Mouse (Mus musculus): Measurements from ENCODE around the gene Yae1d1. TPM values are rescaled to one million over a fixed set of nuclear protein-coding genes. Genes with fewer than 3 reads are reported as not detected.

Gene Yae1d1
- total RNA-seq (2023) = 1 to 10 TPM; 2.4 to 2.8 TPM

DNA sequence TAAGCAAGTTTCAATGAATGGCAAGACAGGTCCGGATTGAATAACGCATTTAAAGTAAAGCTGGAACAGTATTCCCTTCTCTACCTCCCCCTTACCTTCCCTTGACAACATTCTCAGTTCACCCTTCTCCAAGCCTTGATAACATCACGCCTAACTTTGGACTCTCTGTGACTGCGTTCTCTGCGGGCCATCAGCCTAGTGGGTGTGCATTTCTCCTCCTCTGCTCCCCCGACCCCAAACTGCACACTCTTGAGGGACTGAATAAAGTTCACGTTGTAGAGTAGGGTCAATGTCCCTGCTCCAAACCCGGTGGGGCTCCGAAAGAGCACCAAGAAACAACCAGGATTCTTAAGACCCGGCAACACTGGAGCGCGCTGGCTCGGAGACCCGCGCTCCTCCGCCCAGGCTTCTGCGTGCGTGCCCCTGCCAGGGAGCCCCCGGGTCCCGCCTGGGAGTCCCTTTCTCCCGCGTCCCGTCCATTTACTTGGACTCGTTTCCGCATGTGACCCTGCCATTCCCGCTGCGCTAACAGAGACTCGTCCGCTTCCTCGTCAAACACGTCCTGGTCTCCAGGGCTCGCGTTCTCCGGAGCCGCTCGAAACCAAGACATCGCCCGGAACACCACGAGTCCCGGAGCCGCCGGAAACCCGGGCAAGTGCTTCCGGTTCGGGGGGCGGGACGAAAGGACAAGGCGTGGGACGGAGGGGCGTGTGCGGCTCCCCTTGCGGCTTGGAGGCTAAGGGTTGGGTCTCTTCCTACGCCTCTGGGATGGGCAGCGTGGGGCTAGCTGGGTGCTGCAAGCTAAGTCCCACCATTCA, at the start of gene Yae1d1:
Gene Yae1d1, minus strand, starts transcription at position 653 of the 818 bp plus-strand sequence.

DNA sequence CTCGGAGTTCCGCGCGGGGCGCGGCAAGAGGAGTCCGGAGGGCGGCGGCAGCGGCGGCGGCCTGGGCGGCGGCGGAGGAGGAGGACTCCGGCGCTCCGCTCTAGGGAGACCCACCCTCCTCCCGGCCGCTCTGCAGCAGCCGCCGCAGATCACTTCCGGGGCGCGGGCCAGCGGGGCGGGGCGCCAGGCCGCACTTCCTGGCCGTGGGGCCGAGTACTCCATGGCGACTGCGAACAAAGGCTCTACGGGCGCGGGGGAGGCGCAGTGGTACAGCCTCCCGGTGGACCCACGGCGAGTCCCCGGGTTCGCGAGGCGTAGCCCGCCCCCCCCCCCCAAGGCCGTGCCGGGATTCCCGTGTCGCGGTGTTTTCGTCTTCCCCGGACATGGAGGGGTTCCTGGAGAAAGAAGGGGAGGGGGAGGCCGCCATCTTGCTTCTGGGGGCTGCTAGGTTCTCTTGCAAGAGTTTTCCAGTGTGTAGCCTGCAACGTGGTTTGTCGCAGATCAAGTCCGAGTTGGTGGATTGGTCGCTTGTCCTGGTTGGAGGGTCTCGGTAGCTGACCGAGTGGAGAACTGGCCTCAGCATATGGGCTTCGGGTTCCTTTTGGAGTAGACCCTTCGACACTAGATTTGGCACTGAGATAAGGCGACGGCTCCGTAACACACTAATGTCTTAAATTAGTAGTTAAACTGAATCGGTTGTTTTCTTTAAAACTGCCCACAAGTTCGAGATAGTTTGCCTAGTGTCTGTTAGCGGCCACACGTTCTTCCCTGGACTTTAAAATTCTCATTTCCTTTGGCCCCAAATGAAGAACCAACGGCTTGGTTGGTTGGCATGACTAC, 48.9 kb downstream of the Yae1d1 start, which contains the start of gene Rala:
Gene Rala, minus strand, starts transcription at position 162 of the 840 bp plus-strand sequence.

Other genes starting within 250 kb of the Yae1d1 start
- 10 to 100 TPM; 74.0 to 83.3 TPM for gene Cdk13, start 188.3 kb downstream of the Yae1d1 start, total RNA-seq (2023)
- gene Rala, start 49.1 kb downstream of the Yae1d1 start, total RNA-seq (2023) = 10 to 100 TPM; 23.2 to 27.5 TPM

Measured in neutrophil, adult 59 days (primary cell).